Mouse (Mus musculus): ENCODE data around the gene Edem3. TPM values are rescaled to one million over a fixed set of nuclear protein-coding genes. Genes with fewer than 3 reads are reported as not detected.
A peak's percentile ranks its signal among the peaks of the same experiment; 100 is the strongest.
"Not testable (repeated sequence)": the region's sequence is repeated elsewhere in the genome, so short reads cannot be mapped to it uniquely, and the experiment has no call there.

The Edem3 gene
- total RNA-seq, 2 experiments from 2014 or later: 19.6 to 19.9 TPM

DNA sequence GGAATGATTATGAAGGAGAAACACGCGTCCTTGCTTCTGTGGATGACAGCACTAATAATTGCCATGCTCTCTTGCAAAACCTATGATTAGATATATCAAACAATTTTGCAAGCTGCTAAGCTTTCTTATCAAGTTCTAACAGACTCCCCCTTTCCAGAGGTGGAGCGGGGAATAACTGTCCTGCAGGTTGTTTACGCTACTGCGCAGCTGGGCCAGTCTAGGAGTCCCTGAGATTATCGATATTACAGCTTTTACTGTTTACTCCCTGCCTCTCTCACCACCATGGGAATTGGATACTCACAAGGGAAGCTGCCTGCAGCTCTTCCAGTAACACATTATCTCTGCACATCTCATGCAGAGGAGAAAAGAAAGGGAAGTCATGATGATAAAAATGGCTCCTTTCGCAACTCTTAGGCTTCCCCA is 14.0 kb upstream of the Edem3 start:
- DNase-seq: no peak
- intact Hi-C loops (cut with DNase I): no loop called here

DNA sequence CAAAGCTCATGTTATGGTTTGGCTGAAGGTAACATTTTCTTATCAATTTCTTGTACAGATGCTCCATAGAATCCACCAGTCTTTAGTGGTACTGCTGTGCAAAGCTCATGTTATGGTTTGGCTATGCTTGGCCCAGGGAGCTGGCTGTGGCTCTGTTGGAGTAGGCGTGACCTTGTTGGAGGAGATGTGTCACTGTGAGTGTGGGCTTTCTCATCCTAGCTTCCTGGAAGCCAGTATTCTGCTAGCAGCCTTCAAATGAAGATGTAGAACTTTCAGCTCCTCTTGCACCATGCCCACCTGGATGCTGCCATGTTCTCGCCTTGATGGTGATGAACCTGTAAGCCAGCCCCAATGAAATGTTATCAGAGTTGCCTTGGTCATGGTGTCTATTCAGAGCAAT is 5.3 kb upstream of the Edem3 start:
- intact Hi-C loops (cut with DNase I); DNase-seq: not testable (repeated sequence)

DNA sequence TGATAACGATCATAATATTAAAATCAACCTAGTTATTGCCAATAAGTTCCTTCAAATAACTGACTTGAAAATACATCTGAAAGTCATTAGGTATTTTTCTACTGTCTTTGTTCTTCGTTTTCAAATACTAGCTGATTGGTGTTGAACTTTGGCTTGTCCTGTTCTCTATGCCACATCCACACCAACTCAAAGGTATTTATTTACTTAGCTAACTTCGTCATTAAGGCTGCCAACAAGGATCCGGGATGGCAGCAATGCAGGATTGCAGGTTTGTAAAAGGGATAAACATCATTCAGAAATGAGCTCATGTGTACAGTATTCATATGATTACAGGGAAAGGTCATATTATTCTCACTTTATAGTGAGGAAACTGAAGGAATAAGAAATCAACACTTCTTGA is 2.2 kb upstream of the Edem3 start:
- intact Hi-C loops (cut with DNase I): no loop called here
- no peak for DNase-seq

DNA sequence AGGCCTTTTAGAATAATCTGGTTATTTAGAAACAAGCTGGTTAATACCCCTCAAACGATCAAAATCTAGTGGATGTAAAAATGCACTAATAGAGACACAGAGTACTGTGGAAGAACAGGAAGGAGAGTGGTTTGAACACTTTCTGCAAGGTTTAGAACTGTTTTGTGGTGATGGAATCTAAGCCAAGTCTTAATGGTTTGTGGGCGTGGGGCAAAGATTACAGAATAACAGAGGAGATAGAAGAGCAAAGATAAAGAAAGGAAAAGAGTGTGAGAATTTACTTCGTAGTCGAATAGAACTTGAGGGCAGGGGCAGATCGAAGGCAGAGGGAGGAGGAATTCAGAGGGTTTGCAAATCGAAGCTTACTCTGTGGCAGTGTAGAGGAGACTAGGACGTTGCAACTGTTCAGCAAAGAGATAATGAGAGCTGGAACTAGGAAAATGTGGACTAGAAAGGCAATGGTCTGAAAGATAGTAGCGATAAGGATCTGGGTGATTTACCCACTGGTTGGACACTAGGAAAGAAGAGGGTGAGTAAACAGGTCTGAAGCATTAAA is 1.7 kb upstream of the Edem3 start:
- intact Hi-C loops (cut with DNase I): no loop called here

DNA sequence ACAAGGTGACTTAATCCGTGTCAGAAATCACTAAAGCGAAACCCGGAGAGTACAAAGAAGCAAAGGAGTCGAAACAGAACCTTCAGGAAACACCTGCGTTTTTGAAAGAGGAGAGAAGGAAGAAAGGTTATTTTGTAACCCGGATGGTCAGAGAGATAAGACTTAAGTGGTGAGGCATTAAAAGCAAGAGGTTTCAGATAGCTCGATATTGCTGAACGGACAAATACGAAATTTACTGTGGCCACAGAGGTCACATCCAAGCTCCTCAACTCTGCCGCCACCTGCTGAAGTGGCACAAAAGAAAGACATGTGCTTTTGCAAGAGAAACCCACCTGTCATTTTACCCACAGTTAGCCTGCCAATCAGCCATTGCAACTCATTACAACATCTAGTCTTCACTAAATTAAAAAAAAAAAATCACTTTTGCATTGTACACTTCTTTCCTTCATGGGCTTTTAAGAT is 1.1 kb upstream of the Edem3 start:
- no peak for DNase-seq
- intact Hi-C loops (cut with DNase I): no loop called here

More for the DNA sequence above, 1.7 kb upstream of the Edem3 start:
- DNase-seq: no peak

DNA sequence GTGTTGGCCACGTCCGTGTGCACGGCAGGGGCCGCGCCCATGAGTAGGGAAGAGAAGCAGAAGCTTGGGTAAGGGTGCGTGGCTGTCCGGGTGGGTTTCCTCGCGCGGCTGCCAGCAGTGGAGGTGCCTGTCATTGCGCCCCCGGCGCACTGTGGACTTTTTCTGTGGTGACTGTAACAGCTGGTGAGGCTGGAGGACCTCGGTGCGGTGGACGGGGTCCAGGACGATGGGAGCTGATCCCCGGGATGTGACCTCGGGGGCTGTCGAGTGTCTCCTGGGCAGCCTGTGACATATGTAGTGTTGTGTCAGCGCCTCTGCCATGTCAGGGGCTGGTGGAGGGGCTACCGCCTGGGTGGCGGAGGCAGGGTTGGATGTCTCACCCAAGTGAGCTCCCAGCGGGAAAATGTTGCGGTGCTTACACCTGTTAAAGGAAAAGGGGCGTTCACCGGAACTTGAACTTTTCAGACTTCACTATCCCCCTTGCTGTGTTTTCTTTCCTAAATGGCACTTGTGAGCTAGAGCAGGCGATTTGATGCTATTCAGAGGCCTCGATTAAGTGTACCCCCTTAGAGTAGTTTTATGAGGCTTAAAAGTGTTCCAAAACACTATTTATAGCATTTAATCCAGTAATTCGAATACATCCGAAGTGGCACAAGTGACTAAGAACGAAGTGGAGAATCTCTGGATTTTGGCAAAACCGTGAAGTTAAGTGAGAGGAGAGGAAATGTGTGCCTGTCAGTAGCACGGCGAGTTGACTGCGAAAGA is 671 bp downstream of the Edem3 start:
- intact Hi-C loops (cut with DNase I): no loop called here
- DNase-seq: peak in 1 of 2 experiments; percentile 16

DNA sequence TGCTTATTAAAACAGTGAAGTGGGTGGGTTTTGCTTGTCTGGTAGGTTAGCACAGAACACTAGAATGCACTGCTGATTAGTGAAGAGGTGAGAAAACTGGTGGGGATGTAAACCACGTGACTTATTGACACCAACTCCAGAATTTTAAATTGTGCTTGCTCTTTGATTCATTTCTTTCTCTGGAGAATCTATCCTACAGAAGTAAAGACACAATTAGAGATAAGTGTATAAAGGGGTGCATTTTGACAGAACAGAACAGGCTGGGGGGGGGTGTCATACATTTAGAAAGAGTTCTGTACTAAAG is 1.2 kb downstream of the Edem3 start:
- DNase-seq: no peak
- intact Hi-C loops (cut with DNase I): no loop called here

DNA sequence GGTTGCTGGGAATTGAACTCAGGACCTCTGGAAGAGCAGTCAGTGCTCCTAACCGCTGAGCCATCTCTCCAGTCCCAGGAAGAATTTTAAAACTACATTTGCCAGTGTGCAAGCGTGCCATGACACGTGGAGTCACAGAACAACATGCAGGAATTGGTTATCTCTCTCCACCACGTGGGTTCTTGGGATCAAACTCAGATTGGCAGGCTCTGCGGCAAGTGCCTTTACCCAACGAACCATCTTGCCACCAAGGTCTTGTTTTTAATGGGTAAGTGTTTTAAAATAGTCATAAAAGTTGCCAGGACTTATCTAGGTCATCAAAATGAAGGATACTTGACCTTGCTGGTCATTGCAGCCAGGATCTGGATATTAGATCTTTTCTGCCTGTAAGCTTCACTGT is 3.1 kb downstream of the Edem3 start:
- no peak for DNase-seq
- intact Hi-C loops (cut with DNase I): no loop called here

DNA sequence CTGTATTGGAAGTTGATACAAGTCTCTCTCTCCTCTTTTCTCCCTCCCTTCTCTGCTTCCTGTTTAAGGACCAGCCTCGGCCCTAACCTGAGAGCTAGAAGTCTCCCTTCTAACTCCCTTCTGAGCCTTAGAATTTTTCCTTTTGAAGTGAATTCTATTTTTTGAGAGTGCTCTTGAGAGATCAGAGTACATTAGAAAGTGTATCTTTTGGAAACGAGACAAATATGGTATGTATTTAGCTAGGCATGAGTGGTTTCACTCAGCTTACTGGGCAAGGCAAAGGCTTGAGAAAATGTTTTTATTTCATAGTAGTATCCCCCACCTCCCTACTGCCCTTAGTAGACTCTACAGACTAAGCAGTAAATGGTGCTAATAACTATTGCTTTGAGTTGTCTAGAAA is 3.8 kb downstream of the Edem3 start:
- no peak for DNase-seq
- intact Hi-C loops (cut with DNase I): no loop called here

DNA sequence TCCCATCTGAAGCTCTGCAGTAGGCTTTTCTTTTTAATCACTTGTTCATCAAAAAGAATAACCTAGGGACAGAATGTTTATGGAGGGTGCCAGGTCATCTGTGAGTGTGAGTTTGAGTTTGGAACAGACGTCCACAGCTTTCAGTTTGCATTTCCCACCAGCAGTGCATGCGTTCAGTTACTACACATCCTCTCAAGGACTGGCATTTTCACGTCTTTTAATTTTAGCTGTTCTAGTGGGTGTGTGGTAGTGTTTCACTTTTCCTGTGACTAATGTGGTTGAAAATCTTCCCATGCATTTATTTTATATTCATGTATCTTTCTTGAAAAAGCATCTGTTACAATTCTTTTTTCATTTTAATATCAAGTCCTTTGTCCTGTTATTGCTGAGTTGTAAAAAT is 9.1 kb downstream of the Edem3 start:
- intact Hi-C loops (cut with DNase I): no loop called here
- DNase-seq: no peak

DNA sequence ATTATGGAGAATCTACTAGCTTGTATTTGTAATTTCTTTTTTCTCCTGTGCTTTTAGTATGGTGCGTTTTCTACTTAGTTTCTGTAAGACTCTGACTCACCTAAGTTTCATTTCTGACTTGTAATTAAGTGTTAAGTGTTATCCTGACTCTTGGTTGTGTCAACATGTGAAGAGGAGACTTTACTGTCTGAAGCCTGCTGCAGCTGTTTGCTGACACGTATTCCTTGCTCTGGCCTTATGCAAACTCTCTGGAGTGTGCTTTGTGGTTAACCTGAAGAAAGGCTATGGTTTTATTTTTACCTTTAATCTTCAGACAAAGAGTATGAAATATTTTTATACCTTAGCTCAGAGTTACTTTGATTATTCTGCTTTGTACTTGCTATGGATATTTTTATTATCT is 11.0 kb downstream of the Edem3 start:
- DNase-seq: no peak
- intact Hi-C loops (cut with DNase I): no loop called here

DNA sequence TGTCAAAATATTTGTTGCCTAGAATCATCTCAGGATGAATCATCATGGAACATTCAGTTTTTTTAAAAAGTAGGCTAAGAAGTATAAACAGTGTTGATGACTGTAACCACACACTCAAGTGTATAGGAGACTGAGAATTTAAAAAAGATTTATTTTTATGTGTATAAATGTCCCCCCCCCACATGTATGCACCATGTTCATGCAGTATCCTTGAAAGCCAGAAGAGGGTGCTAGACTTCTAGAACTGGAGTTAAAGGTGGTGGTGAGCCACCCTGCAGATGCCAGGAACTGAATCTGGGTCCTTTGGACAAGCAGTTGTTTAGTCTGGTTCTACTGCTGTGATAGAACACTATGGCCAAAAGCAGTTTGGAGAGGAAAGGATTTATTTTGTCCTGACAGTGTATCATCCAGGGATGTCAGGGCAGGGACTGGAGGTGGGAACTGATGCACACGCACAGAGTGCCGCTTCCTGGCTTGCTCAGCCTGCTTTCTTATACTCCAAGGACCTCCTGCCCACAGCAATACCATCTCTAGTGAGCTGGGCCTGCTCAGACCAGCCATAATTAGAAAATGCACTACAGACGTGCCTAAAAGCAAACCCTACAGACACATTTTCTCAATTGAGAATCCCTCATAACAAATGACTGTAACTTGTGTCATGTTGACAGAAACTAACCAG is 11.9 kb downstream of the Edem3 start:
- DNase-seq: no peak
- intact Hi-C loops (cut with DNase I): no loop called here

DNA sequence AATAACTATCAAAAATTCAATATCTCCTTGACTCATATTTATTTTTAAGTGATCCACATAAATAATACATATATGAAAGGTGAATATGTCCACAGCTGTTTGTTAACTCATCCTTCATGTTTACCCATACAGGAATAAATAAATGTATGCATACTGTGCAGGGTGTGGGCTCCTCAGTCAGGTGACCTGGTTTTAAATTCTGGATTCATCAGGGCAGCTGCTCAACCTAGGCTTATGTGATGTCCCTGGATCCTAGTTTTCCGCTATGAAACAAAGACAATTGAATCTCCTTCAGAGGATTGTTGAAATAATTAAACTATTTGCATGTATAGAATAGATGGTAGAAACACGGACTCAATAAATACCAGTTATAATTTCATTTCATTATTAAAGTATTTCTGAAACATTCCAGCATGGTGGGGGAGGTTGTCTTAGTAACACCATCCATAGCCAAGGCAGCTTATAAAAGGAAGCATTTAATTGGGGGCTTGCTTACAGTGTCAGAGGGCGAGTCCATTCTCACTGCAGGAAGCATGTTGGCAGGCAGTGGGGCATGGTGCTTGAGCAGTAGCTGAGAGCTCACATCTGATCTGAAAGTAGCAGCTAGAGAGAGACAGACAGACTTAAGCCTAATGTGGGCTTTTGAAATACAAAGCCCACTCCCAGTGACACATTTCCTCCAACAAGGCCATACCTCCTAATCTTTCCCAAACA is 14.2 kb downstream of the Edem3 start:
- DNase-seq: no peak
- intact Hi-C loops (cut with DNase I): no loop called here

DNA sequence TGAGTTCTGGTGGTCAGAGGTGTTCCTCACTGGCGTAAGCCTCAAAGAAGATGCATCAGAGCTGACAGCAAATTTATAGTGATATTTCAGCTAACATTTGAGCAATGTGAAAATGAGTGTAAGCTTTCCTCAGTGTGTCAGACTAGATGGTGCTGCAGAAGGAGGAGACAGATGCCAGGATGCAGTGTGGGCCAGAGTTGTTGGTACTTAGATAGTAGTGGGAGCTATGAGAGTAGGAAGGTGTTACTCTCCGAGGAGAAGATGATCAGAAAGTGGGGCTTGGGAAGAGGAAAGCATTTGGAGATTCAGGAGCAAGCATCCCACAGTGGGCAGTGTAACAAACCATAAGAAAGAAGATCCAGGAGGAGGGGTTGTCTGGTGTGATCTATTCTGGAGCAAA is 22.4 kb downstream of the Edem3 start:
- intact Hi-C loops (cut with DNase I): no loop called here
- DNase-seq: no peak

DNA sequence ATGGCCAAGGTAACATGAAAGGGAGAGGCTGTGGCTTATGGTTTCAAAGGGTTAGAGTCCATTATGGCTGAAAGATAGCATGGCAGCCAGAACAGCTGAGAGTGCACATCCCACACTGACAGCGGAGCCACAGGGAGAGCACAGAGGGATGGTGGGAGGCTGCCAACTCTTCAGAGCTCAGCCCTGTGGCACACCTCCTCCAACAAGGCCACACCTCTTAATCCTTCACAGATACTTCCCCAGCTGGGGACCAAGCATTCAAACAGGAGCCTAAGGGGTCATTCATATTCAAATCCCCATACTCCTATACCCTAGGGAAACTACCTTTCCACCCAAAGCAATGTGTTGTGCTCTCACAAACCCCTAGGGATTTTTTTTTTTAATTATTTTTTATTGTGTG is 23.4 kb downstream of the Edem3 start:
- DNase-seq: no peak
- intact Hi-C loops (cut with DNase I): no loop called here

DNA sequence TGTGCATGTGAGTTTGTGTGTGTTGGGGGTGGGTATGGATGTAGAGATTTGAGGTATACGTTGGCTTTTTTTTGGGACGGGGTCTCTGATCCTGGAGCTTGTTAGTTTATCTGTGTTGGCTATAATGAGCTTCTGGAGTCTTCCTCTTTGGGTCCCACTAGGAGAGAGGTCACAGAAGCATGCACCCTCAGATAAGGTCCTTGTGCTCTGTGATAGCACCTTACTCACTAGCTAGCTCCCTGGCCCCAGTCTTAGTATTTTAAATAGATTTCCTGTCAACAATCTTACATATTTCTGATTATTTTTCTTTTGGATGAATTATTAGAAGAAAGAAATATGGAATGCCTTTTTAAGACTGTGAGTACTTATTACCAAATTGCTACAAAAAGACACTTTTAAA is 24.1 kb downstream of the Edem3 start:
- intact Hi-C loops (cut with DNase I): no loop called here
- no peak for DNase-seq

DNA sequence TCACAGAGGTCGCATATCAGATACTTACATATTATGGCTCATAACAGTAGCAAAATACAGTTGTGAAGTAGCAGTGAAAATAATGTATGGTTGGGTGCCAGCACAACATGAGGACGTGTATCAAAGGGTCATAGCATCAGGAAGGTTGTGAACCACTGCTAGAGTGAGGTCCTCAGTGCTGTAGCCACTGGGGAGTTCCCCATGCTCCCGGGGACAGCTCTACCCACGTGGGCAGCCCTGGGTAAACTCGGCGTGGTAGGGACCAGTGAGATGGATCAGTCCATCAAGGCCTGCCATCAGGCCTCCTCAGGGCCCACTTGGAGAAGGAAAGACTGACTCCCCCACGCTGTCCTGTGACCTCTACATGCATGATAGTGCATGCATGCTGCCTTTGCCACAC is 26.3 kb downstream of the Edem3 start:
- intact Hi-C loops (cut with DNase I): no loop called here
- DNase-seq: no peak

DNA sequence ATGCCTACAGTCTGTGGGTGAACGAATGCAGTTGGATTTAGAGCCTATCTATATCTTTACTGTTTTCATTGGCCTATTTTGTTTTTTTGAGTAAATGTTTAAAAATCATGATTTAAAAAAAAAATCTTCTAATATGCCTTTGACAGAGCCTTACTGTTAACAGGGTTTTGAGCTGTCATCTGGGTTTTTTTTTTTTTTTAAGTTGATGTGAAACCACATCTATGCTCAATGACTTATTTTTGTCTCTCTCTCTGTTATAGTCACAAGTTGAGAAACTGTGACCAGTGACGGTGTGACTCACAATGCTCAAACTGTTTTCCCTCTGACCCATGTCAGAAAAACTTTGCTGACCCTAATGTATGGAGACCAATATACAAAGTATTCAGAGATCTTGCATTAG is 28.2 kb downstream of the Edem3 start:
- no peak for DNase-seq
- intact Hi-C loops (cut with DNase I): no loop called here

DNA sequence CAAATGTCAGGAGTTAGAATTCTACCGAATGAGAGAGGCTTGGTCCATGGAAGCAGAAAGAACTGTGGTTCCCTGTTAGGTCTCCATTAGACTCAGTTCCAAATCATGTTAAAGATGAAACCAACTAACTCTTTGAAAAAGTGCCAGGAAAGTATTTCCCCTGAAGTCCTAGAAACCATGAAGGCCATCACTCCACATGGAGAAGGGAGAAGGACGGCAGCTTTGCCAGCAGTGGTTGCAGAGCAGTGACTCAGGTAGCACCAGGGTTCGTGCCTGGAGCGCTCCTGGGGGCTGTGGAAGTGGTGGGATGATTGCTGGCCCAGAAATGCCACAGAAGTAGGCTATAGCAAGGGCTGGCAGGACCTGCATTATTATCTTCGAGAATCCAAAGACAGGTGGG is 31.2 kb downstream of the Edem3 start:
- intact Hi-C loops (cut with DNase I): no loop called here
- no peak for DNase-seq

DNA sequence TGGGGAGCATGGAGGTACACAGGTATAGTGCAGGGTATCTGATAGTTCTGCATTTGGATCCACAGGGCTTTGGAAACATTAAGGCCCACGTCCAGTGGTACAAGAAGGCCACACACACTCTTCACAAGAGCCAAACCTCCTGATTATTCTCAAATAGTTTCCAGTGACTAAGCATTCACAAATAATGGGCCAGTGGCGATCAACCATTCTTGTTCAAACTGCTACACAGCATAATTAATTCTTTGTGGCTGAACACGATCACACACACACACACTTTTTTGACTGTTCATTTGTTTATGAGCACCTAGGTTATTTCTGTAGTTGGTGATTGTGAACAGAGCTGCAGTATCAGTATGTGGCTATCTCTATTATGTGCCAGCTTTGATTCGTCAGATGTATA is 34.0 kb downstream of the Edem3 start:
- no peak for DNase-seq

DNA sequence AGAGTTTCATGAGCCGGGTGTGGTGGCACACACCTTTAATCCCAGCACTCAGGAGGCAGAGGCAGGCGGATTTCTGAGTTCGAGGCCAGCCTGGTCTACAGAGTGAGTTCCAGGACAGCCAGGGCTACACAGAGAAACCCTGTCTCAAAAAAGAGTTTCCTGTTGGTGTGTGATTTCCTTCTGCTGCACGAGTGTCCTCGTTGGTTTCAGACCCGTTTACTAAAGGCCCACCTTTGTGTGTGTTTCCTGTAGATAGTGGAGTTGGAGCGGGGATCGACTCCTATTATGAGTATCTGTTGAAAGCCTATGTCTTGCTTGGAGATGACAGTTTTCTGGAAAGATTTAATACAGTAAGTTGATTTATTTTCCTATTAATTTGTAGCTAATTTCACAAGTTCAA is 36.9 kb downstream of the Edem3 start:
- DNase-seq; intact Hi-C loops (cut with DNase I): not testable (repeated sequence)

More for the DNA sequence above, 34.0 kb downstream of the Edem3 start:
- intact Hi-C loops (cut with DNase I): no loop called here

DNA sequence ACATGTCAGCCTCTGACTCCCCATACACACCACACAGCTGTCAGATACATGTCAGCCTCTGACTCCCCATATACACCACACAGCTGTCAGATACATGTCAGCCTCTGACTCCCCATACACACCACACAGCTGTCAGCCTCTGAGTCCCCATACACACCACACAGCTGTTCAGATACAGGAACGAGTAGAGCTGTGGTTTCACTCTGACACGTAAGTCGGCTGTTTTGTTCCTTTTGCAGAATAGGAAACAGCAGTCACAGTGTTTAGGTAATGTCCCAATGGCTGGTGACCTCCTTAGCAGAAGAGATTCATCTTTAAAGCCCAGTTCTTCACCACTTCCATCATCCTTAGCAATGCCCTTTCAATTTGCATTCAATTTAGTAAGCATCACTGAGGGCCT is 47.6 kb downstream of the Edem3 start:
- intact Hi-C loops (cut with DNase I); DNase-seq: not testable (repeated sequence)
